Mouse (Mus musculus) liver, postnatal 0 days (tissue): ENCODE measurements around the gene Mgat1.

ENCODE experiments used
- CTCF ChIP-seq: sonication (generic); IDR thresholded peaks from 2 replicates; pipeline ENCODE4 v1.5.1; 2016; ENCODE audit warnings: antibody characterized with exemption, low read depth
- EP300 ChIP-seq: IDR thresholded peaks from 2 replicates; pipeline ENCODE4 v1.6.1; 2016; ENCODE audit warnings: antibody characterized with exemption, low read depth, mild to moderate bottlenecking

DNA sequence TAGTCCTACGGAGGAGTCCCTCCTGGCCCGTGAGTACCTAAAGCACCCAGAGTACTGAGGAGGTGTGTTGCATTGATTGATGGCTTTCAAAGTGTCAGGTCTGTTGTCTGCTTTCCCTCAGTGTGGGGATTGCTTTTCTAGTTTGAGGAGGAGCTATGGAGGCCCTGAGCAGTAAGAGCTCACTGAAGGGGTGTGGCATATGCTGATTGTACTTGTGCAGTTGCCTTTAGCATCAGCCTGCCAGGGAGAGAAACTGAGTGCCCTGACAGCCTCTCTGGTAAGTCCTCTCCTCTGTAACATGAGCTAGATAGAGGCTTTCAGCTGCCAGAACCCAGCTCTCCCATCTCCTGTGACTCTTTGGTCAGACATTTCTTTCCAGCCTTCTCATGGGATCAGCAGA lies 3.3 kb downstream of the Mgat1 start:
- TF ChIP-seq CTCF (no peak), EP300 (no peak)
